13 mouse cellular contexts compared by ENCODE assay signal in genomic region chr17:56266271-56266670, GRCm38 (mm10). TPM values are rescaled to one million over a fixed set of nuclear protein-coding genes. Genes with fewer than 3 reads are reported as not detected.
DNase-seq lines count a peak whose midpoint lies in the region; ATAC-seq and TF ChIP-seq lines count a peak whose summit lies in the region.
"Had no signal": no experiment of that assay in that cellular context is flagged by ENCODE, and none has a peak within 500 bp of the region (broad histone marks: within the 10 kb centered on the region; RNA-seq: fewer than 3 reads in every experiment).

No protein-coding gene starts in this region.

- H3K9me3 ChIP-seq in liver, embryonic 15.5 days (replicated peaks): no peaks in the 10 kb centered on the region
- H3K9me3 ChIP-seq in liver, embryonic 11.5 days (ENCODE audit: control insufficient read depth, low read length): no peaks in the 10 kb centered on the region
- H3K9me3 ChIP-seq in midbrain, postnatal 0 days (ENCODE audit: low read length): no peaks in the 10 kb centered on the region

- no peak overlapping the region for H3K9ac ChIP-seq in liver, embryonic 15.5 days
- no peak overlapping the region for H3K9ac ChIP-seq in liver, embryonic 11.5 days (ENCODE audit: low read depth, low read length)
- no peak overlapping the region for H3K9ac ChIP-seq in midbrain, postnatal 0 days (replicated peaks; ENCODE audit: low read length, poor library complexity, severe bottlenecking)

- H3K27ac ChIP-seq in liver, embryonic 15.5 days (replicated peaks): peak overlapping the region; percentile 35; the same call in 1 of the 2 replicates
- H3K27ac ChIP-seq in liver, embryonic 11.5 days (ENCODE audit: low read depth, low read length): no peak overlapping the region
- no peak overlapping the region for H3K27ac ChIP-seq in midbrain, postnatal 0 days (ENCODE audit: low read depth, low read length)

- DNase-seq in adrenal gland, postnatal 14 days: peak; percentile 77
- no peak for DNase-seq in adrenal gland, adult 18-20 months (ENCODE audit: low spot score in 2 of 2)
- DNase-seq in liver, embryonic 11.5 days (ENCODE audit: low spot score): no peak
- peak; percentile 71 to 87 for DNase-seq in left cerebral cortex, adult 18-20 months (ENCODE audit: low spot score in 2 of 2)
- DNase-seq in spleen, adult 18-20 months: peak; percentile 67 to 70
- no peak for DNase-seq in urinary bladder, postnatal 4 days (ENCODE audit: low spot score in 2 of 2)
- no peak for DNase-seq in midbrain, postnatal 0 days (ENCODE audit: low spot score)
- DNase-seq: cerebellum, postnatal 14 days had no signal

- H3K27me3 ChIP-seq in liver, embryonic 15.5 days: no peaks in the 10 kb centered on the region
- no peaks in the 10 kb centered on the region for H3K27me3 ChIP-seq in liver, embryonic 11.5 days (replicated peaks; ENCODE audit: control insufficient read depth, insufficient read depth, low read length)
- H3K27me3 ChIP-seq in midbrain, postnatal 0 days (ENCODE audit: insufficient read depth, low read length): no peaks in the 10 kb centered on the region

- TF ChIP-seq CTCF in midbrain, postnatal 0 days (IDR thresholded peaks at IDR 0.05): no peak

- no peak for ATAC-seq in liver, embryonic 15.5 days (ENCODE audit: insufficient read depth)
- ATAC-seq in liver, embryonic 11.5 days (replicated peaks; ENCODE audit: low FRiP score): no peak
- ATAC-seq in midbrain, postnatal 0 days (ENCODE audit: low FRiP score): no peak

- 56% methylated on average over 3 of the region's 3 CpGs for WGBS in liver, embryonic 15.5 days (ENCODE audit: insufficient replicate concordance)
- 62% methylated on average over 3 of the region's 3 CpGs for WGBS in liver, embryonic 11.5 days
- WGBS in midbrain, postnatal 0 days: 63% methylated on average over 3 of the region's 3 CpGs

- H3K4me2 ChIP-seq in liver, embryonic 15.5 days: no peak overlapping the region
- no peak overlapping the region for H3K4me2 ChIP-seq in liver, embryonic 11.5 days
- no peak overlapping the region for H3K4me2 ChIP-seq in midbrain, postnatal 0 days (ENCODE audit: low read depth, low read length, poor library complexity, severe bottlenecking)
- H3K4me2 ChIP-seq: heart, embryonic 11.5 days; midbrain, embryonic 11.5 days had no signal

- H3K36me3 ChIP-seq in liver, embryonic 15.5 days (replicated peaks): peaks cover 36% of the 10 kb centered on the region
- H3K36me3 ChIP-seq in liver, embryonic 11.5 days (ENCODE audit: control insufficient read depth, insufficient read depth, low read length): peaks cover 13% of the 10 kb centered on the region
- peaks cover 26% of the 10 kb centered on the region for H3K36me3 ChIP-seq in midbrain, postnatal 0 days (ENCODE audit: insufficient read depth, low read length)

- peaks cover 38% of the 10 kb centered on the region for H3K4me1 ChIP-seq in liver, embryonic 15.5 days (replicated peaks)
- H3K4me1 ChIP-seq in liver, embryonic 11.5 days (replicated peaks; ENCODE audit: control insufficient read depth, insufficient read depth, low read length): peaks cover 6% of the 10 kb centered on the region
- peaks cover 2% of the 10 kb centered on the region; the same call in 1 of the 2 replicates for H3K4me1 ChIP-seq in midbrain, postnatal 0 days (ENCODE audit: insufficient read depth, low read length)

- H3K4me3 ChIP-seq in liver, embryonic 15.5 days (replicated peaks): no peak overlapping the region
- no peak overlapping the region for H3K4me3 ChIP-seq in liver, embryonic 11.5 days (ENCODE audit: low read depth, low read length)
- no peak overlapping the region for H3K4me3 ChIP-seq in midbrain, postnatal 0 days (ENCODE audit: low read depth, low read length)

RNA-seq across cellular contexts. Expression of gene Fem1a, which starts 9.7 kb away (rescaled TPM):
- total RNA-seq in adrenal gland, postnatal 14 days (2021): 27.1 and 29.5 TPM in 2 replicates
- 10 to 100 TPM; 29.2 to 30.2 TPM for total RNA-seq in adrenal gland, adult 18-20 months (2021)
- 5.7 and 6.4 TPM in 2 replicates for polyA plus RNA-seq in liver, embryonic 15.5 days (2015; fragmentation: Nextera tagmentation; extraction: Ambion mirVana)
- polyA plus RNA-seq in liver, embryonic 11.5 days (2014; fragmentation: Nextera tagmentation; extraction: Ambion mirVana): 14.0 and 15.0 TPM in 2 replicates
- total RNA-seq in left cerebral cortex, adult 18-20 months (2021): 10 to 100 TPM; 29.9 to 31.9 TPM
- total RNA-seq in midbrain, postnatal 0 days (2014; rRNA removed): 43.2 and 45.3 TPM in 2 replicates
- 13.8 and 14.2 TPM in 2 replicates for polyA plus RNA-seq in midbrain, postnatal 0 days (2015; fragmentation: Nextera tagmentation; extraction: Ambion mirVana)

RNA-seq across cellular contexts. Expression of gene Ticam1, which starts 10.3 kb away (rescaled TPM):
- 18.7 and 20.9 TPM in 2 replicates for total RNA-seq in adrenal gland, postnatal 14 days (2021)
- 10 to 100 TPM; 23.1 to 26.7 TPM for total RNA-seq in adrenal gland, adult 18-20 months (2021)
- polyA plus RNA-seq in liver, embryonic 15.5 days (2015; fragmentation: Nextera tagmentation; extraction: Ambion mirVana): 3.2 and 3.7 TPM in 2 replicates
- polyA plus RNA-seq in liver, embryonic 11.5 days (2014; fragmentation: Nextera tagmentation; extraction: Ambion mirVana): 5.8 and 6.2 TPM in 2 replicates
- total RNA-seq in left cerebral cortex, adult 18-20 months (2021): 1 to 10 TPM; 5.2 to 7.6 TPM
- total RNA-seq in midbrain, postnatal 0 days (2014; rRNA removed): 3.1 and 3.7 TPM in 2 replicates
- 0.91 and 1.1 TPM in 2 replicates for polyA plus RNA-seq in midbrain, postnatal 0 days (2015; fragmentation: Nextera tagmentation; extraction: Ambion mirVana)

RNA-seq across cellular contexts. Expression of gene Plin3, which starts 26.4 kb away (rescaled TPM):
- total RNA-seq in adrenal gland, postnatal 14 days (2021): 76.9 and 106 TPM in 2 replicates
- total RNA-seq in adrenal gland, adult 18-20 months (2021): 10 to 100 TPM; 66.0 to 84.7 TPM
- 33.3 and 36.0 TPM in 2 replicates for polyA plus RNA-seq in liver, embryonic 15.5 days (2015; fragmentation: Nextera tagmentation; extraction: Ambion mirVana)
- polyA plus RNA-seq in liver, embryonic 11.5 days (2014; fragmentation: Nextera tagmentation; extraction: Ambion mirVana): 48.4 and 53.7 TPM in 2 replicates
- 10 to 100 TPM; 11.9 to 15.1 TPM for total RNA-seq in left cerebral cortex, adult 18-20 months (2021)
- 8.1 and 12.4 TPM in 2 replicates for total RNA-seq in midbrain, postnatal 0 days (2014; rRNA removed)
- polyA plus RNA-seq in midbrain, postnatal 0 days (2015; fragmentation: Nextera tagmentation; extraction: Ambion mirVana): 9.6 and 12.1 TPM in 2 replicates

RNA-seq across cellular contexts. Expression of gene Arrdc5, which starts 33.8 kb away (rescaled TPM):
- total RNA-seq in adrenal gland, postnatal 14 days (2021): not detected in 2 replicates
- total RNA-seq in adrenal gland, adult 18-20 months (2021): not detected
- polyA plus RNA-seq in liver, embryonic 15.5 days (2015; fragmentation: Nextera tagmentation; extraction: Ambion mirVana): not detected in 2 replicates
- polyA plus RNA-seq in liver, embryonic 11.5 days (2014; fragmentation: Nextera tagmentation; extraction: Ambion mirVana): not detected in 2 replicates
- total RNA-seq in left cerebral cortex, adult 18-20 months (2021): not detected
- not detected in 2 replicates for total RNA-seq in midbrain, postnatal 0 days (2014; rRNA removed)
- not detected in 2 replicates for polyA plus RNA-seq in midbrain, postnatal 0 days (2015; fragmentation: Nextera tagmentation; extraction: Ambion mirVana)
- total RNA-seq: layer of hippocampus, adult 8-10 months had no signal
- polyA plus RNA-seq: heart, embryonic 11.5 days; midbrain, embryonic 11.5 days; stomach, embryonic 14.5 days had no signal

RNA-seq across cellular contexts. Expression of gene Uhrf1, which starts 36.9 kb away (rescaled TPM):
- total RNA-seq in adrenal gland, postnatal 14 days (2021): 25.6 and 29.3 TPM in 2 replicates
- 1 to 10 TPM; 1.8 to 3.1 TPM for total RNA-seq in adrenal gland, adult 18-20 months (2021)
- 96.8 and 109 TPM in 2 replicates for polyA plus RNA-seq in liver, embryonic 15.5 days (2015; fragmentation: Nextera tagmentation; extraction: Ambion mirVana)
- polyA plus RNA-seq in liver, embryonic 11.5 days (2014; fragmentation: Nextera tagmentation; extraction: Ambion mirVana): 172 and 182 TPM in 2 replicates
- total RNA-seq in left cerebral cortex, adult 18-20 months (2021): 1 to 10 TPM in 1 of 2 experiments, under 1 TPM in 1; 0.35 to 1.1 TPM
- 5.9 and 10.0 TPM in 2 replicates for total RNA-seq in midbrain, postnatal 0 days (2014; rRNA removed)
- polyA plus RNA-seq in midbrain, postnatal 0 days (2015; fragmentation: Nextera tagmentation; extraction: Ambion mirVana): 4.7 and 4.9 TPM in 2 replicates

Comparison
In these comparisons a context has a peak if more than half of its experiments do, and no peak if none do; other contexts are left out.
1. DNase-seq: peak in adrenal gland, postnatal 14 days (single experiment), left cerebral cortex, adult 18-20 months (2 of 2) and spleen, adult 18-20 months (2 of 2); none in adrenal gland, adult 18-20 months (0 of 2), liver, embryonic 11.5 days (single experiment), urinary bladder, postnatal 4 days (0 of 2) and midbrain, postnatal 0 days (single experiment).